Mouse (Mus musculus) liver, embryonic 14.5 days (tissue): ENCODE measurements around the gene Ccm2l.
A peak's percentile ranks its signal among the peaks of the same experiment; 100 is the strongest.

Experiments
- CTCF ChIP-seq: IDR thresholded peaks from 2 replicates; pipeline ENCODE4 v1.5.1; 2016; ENCODE audit warnings: antibody characterized with exemption, low read depth, control low read depth
- EP300 ChIP-seq: IDR thresholded peaks from 2 replicates; pipeline ENCODE4 v1.6.1; 2016; ENCODE audit warnings: antibody characterized with exemption, low read depth

GRCm38 (mm10) chr2:153047828-153048465, 17.8 kb upstream of the Ccm2l start:
- peak; percentile 77 for TF ChIP-seq CTCF
- no peak for TF ChIP-seq EP300
